Mouse (Mus musculus): ENCODE measurements at regions not wholly inside any gene's neighbourhood (a gene's known extent, or its start where the extent isn't known, plus 50 kb on each side); places are given as distances from the start of the nearest gene placed in this dataset.
A peak's percentile ranks its signal among the peaks of the same experiment; 100 is the strongest.

DNA sequence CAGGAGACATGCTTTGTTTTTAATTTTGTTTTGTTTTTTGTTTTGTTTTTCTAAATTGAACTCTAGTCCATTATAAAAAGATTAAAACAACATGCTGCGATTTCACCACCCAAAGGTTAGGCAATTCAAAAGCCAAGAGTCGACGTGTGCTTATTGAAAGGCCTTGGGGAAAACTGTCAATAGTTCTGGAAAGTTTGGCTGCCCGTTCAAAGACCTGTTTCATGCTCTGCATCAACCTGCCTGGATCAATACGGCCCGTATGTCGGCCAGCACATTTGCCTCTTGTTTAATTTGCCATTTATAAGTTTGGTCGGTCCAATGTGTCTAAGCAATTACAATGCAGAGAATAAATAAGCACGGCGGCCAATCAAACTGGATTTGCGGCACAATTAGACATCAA is 234.3 kb upstream of the Cxcr4 start:
- DNase-seq (ENCODE audit: low spot score) = no peak

GRCm38 (mm10) chr1:128824916-128825683 is 233.0 kb upstream of the Cxcr4 start:
- DNase-seq (ENCODE audit: low spot score) = no peak

DNA sequence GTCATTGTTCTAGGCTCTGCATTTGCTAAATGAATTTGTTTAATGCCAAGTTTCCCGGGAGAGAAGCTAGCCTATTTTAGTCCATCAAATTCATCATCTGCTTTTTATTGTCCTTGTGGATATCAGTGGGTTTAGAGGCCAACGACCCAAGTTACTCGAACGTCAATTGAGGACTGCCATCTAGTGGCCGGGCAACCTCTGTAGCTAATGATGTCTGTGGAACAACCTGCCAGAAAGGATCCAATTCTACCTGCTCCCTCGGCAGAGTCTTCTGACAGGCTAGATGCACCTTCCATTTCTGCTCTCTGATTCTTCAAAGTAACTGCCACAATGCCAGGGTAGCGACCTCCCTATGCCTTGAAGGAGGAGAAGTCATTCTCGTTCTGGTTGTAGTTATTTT is 232.1 kb upstream of the Cxcr4 start:
- peak; percentile 72 for DNase-seq (ENCODE audit: low spot score)

- no peak for DNase-seq (ENCODE audit: low spot score)
These were observed 229.9 kb upstream of the Cxcr4 start for GRCm38 (mm10) chr1:128821991-128822390.

- DNase-seq (ENCODE audit: low spot score) = no peak
These were observed 228.4 kb upstream of the Cxcr4 start for GRCm38 (mm10) chr1:128820527-128820926.

GRCm38 (mm10) chr1:128819611-128820010 is 227.5 kb upstream of the Cxcr4 start:
- no peak for DNase-seq (ENCODE audit: low spot score)

DNA sequence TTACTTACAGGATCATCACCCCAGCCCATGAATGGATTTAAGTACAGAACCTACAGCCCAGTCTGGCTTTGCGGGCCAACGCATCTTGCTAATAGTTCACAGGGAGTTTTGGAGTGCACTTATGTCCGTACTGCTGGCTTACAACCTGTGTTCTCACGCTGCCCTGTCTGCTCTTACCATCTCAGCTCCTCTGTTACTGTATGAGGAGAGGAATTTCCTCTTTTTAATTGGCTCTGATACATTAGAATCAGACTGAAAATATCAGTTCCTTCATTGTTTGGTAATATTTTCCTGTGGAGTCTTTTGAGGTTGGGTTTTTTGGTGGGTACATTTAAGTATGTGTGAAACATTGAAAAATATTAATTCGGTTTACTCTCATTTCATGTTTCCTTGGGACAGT is 221.3 kb upstream of the Cxcr4 start:
- no peak for DNase-seq (ENCODE audit: low spot score)

- no peak for DNase-seq (ENCODE audit: low spot score)
These were observed 218.8 kb upstream of the Cxcr4 start for GRCm38 (mm10) chr1:128810860-128811259.

DNA sequence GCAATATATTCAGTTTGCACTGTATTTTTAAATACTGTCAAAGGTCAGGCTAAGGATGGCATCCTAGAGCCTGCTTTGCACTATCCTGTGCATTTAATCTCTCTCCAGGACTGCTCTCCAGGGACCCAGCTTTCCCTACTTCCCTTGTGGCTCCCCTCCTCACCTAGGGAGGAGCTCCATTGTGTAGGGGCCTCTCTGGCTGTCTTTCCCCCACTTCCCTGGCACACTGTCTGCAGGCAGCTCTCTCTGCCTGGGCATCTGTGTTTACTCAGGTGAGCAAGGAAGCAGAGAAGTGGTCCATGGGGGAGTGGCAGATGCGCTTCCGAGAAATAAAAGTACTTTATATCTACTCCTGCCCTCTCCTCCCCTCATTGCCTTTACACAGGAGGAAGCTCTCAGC is 218.0 kb upstream of the Cxcr4 start:
- DNase-seq (ENCODE audit: low spot score) = no peak

DNA sequence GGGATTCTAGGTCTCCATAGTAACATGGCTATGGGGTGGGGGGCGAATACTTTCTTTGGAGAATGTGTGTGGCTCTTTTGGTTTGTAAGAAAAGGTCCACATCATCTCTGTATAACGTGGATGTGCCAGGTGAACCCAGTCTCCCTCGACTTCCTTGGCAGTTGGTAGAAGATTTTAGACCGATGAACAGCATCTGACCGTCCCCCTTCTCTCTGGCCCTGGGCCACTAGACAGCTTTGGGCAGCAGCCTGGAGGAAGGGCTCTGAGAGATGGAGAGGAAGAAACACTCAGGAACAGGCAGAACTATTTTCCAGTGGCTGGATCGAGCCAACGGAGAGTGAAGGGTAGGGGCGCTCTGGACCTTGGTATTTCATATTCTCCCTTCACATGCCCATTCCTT is 217.5 kb upstream of the Cxcr4 start:
- no peak for DNase-seq (ENCODE audit: low spot score)

DNA sequence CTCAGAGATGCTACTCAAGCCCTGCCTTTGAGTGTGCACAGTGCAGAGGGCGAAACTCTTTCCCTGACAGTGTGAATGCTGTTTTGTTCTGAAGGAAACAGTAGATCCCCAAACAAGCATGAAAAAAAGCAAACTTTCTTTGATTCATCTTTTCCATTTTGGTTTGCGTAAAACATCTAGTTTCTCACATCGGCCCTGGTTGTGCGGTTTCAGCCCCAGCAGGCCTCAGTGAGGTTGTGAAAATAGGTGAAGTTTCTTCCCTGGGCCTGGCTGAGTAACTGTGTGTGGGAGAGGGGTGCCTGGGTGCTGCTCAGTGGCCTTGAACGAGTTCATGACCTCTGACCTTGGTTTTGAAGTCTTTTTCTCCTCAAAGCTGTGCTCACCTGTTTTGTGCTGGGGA is 216.5 kb upstream of the Cxcr4 start:
- DNase-seq (ENCODE audit: low spot score) = no peak

DNA sequence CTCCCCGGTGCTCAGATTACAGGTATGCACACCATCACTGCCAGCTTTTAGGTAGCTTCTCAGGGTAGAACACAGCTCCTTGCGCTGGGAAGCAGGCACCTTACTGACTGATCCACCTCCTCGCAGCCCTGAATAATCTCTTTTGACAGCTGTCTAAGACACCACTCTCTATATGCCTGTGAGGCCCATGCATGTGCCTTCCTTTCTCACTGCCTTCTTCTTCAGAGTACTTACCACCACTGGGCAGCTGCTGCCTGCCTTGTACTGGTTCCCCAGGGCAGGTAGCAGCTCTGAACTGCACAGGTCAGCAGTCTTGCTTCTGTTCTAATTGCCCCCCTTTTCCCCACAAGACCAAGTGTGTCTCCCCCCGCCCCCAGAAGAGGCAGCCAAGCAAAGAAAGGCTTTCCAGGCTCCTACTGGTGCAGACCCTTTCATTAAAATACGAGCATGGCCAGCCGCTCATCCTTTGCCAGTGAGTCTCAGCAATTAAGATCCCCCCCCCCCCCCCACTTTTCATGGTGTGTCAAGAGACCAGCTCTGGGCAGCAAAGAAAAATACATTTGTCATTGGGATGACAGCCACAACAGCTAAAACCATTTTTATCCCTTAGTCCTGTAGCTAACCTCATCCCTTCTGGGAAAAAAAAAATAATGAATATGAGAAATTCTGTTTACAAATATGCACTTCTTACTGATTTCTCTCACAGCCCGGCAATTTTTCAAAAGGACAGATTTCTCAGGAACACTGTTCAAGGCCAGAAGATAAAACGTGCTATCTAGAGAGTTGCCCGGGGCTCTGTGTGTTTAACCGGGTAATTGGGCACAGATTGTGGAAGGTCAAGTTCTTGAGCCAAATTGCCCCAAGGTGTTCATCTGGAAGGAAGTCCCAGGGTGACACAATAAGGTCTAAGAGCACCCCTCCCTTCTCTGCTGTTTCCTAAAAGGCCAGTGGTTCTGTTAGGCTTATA is 213.9 kb upstream of the Cxcr4 start:
- no peak for DNase-seq (ENCODE audit: low spot score)

DNA sequence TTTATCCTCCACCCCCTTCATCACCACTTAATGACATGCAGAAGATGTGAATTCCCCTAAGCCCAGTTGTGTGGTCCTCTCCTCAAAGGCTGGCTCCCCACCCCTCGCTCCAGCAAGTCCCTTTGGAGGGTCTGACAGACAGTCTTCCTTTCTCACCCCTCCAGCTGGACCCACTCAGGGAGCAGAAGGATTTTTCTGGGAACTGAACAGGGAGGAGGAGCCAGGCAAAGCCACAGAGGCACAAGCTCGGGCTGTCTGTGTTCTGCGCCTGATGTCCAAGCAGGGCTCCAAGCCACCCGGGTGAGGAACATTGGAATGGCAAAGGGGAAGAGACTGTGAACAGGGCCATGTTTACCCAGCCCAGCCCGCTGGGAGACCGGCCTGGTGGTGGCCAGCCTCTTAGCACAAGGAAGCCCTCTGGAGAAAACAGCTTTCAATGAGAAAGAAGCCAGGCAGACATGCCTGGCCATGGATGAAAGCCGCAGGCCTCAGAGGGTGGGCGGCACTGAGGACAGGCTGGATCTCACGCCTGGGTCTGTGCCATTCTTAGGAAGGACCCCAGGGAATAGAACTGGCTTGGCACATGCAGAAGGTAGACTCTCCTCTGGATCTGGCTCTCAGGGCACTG is 211.5 kb upstream of the Cxcr4 start:
- DNase-seq (ENCODE audit: low spot score) = no peak

DNA sequence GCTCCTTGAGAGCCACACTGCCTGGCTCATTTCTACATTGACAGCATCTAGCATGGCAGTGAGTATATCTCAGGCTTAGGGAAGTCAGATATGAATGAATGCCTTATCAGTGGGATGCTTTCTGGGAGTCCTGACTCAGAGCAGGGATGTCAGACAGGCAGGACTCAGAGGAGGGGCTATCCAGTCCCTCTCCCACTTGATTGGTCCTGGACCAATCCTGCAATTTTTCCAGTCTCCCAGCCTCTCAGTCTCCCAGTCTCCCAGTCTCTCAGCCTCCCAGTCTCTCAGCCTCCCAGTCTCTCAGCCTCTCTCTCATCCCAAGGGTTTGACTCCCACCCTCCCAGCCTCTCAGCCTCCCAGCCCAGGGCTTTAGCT is 211.0 kb upstream of the Cxcr4 start:
- no peak for DNase-seq (ENCODE audit: low spot score)

DNA sequence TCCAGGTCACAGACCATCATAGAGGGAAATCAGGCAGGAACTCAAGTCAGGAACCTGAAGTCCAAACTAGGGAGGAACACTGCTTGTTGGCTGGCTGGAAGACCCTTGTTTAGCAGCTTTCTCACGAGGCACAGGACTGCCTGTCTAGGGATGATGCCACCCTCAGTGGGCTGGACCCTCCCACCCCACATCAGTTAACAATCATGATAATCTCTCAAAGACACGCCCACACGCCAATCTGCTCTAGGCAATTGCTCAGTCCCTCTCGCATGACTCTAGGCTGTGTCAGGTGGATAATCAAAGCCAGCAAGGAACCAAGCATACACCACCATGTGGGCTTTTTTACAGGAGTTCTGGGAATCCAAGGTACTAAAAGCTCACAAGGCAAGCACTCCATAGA is 206.6 kb upstream of the Cxcr4 start:
- DNase-seq (ENCODE audit: low spot score) = no peak

DNA sequence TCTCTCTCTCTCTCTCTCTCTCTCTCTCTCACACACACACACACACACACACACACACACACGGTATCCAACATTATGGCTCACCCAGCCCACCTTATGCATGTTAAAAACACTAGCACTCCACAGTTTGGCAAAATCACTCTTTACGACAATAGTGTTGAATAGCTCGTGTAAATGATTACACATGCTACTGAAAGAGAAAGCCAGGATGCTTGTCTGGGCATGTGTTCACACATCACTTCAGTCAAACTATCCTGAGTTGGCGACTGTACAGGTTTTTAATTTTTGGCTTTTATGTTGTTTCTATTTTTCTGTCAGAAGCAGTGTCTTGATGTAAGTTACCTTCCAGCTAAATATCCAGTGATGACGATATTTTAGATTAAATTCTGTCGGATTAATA is 203.6 kb upstream of the Cxcr4 start:
- no peak for DNase-seq (ENCODE audit: low spot score)

DNA sequence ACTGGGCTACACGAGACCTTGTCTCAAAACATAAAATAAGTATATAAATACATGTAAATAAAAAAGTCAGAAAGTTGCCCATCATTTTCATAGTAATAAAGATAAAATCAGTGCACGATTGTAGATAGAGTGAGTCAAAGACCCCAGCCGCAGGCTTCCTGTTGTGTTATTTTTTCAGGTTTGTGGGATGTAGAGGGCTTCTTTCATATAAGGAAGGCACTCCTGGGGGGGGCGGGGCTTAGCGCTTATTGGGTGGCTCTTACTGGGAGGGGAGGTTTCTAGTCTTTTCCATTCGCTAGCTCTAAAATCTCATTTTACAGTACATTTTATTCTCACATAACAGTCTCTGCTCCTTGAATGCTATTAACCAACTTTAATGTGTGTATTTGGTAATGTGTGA is 198.8 kb upstream of the Cxcr4 start:
- DNase-seq (ENCODE audit: low spot score) = peak; percentile 80

DNA sequence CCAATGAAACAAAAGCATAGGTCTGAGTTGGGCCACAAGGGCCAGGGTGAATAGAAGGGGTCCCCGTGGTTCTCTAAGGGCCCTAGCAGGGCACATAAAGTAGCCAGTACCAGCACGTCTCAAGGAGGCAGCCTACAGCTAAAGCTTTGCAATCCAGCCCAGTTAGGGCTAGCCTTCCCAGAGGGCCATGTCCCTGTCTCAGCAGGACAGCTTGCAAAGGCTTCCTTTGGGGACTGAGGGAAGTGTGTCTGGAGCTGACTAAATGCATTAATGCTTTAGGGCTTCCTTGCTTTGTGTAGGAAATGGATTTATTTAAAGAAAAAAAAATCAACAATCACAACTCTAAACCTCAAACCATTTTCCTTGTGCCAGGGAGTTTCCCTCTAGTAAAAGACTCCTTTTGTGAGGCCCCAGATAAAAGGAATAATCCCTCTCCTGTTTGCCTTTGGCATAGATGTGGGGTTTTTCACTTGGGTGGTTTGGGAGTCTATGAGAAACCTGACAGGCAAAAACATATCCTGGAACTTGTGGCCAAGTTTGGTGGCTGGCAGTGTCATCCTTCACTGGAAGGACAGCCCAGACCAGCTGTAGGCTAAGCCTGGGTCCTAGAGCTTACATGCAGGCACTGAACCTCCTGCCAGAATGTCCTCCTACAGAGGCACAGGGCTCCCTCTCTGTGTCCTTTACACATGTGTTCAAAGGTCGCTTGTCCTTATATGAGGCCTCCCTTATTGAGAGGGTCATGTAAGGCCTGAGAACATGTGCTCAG is 197.7 kb upstream of the Cxcr4 start:
- no peak for DNase-seq (ENCODE audit: low spot score)

DNA sequence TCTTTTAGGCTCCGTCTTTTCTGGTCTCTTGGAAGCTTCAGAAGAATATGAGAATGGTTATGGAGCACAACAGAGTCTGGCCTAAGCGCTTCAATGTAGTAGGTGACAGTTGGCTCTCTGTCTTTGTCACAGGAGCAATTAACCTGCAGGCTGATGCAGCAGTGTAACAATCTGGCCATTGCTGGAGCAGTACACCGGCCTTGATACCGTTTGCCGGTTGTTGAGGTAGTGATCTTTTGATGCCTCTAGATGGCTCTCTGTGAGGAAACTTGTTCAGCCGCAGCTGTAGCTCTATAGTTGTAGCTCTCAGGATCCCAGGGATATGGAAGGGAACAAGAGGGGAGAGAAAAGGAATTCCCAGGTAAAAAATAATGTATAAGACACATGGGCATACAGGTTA is 196.1 kb upstream of the Cxcr4 start:
- DNase-seq (ENCODE audit: low spot score) = no peak

- peak; percentile 86 for DNase-seq (ENCODE audit: low spot score)
These were observed 195.0 kb upstream of the Cxcr4 start for GRCm38 (mm10) chr1:128786941-128787569.

- DNase-seq (ENCODE audit: low spot score) = peak; percentile 50
These were observed 190.2 kb upstream of the Cxcr4 start for GRCm38 (mm10) chr1:128782286-128782685.

GRCm38 (mm10) chr1:128781871-128782270 is 189.8 kb upstream of the Cxcr4 start:
- DNase-seq (ENCODE audit: low spot score) = no peak
